Mouse (Mus musculus): ENCODE results near the gene 5330417C22Rik. TPM values are rescaled to one million over a fixed set of nuclear protein-coding genes. Genes with fewer than 3 reads are reported as not detected.

5330417C22Rik gene
- polyA plus RNA-seq, 1 experiment from 2014 or later: 9.0 TPM

DNA sequence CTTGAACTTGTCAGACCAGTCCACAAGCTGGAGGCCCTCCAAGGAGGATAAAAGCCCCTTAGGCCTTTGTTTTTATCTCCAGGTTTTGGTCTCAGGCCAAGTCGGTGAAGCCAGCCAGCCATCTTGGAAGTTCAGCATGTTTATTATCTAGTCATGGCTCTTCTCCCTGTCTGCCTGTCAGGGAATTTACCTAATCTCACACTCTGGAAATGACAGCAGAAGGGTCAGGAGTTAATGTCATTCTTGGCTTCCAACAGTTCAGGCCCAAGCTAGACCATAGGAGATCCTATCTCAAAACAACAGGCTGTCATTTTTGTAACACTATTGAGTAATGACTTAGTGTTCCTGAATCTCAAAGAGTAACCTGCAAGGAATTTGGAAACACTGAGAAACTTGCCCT lies 82.2 kb downstream of the 5330417C22Rik start:
- H3K4me3 ChIP-seq (ENCODE audit: low read depth, low read length): no peak overlapping the region
- H3K27me3 ChIP-seq (ENCODE audit: insufficient read depth, low read length): no peaks in the 10 kb centered on the region
- no peak for TF ChIP-seq CTCF (IDR thresholded peaks at IDR 0.05; ENCODE audit: low read depth)
- no peaks in the 10 kb centered on the region for H3K36me3 ChIP-seq (ENCODE audit: insufficient read depth)
- DNase-seq: peak; percentile 34
- no peak overlapping the region for H3K27ac ChIP-seq (ENCODE audit: low read depth)
- no peak overlapping the region for H3K9ac ChIP-seq
- no peak overlapping the region for H3K4me2 ChIP-seq
- no peaks in the 10 kb centered on the region for H3K4me1 ChIP-seq (ENCODE audit: insufficient read depth)
- no peaks in the 10 kb centered on the region for H3K9me3 ChIP-seq (ENCODE audit: low read depth, low read length)
- no peak for ATAC-seq (ENCODE audit: insufficient read depth)
- WGBS: 39% methylated on average over 1 of the region's 1 CpGs

DNA sequence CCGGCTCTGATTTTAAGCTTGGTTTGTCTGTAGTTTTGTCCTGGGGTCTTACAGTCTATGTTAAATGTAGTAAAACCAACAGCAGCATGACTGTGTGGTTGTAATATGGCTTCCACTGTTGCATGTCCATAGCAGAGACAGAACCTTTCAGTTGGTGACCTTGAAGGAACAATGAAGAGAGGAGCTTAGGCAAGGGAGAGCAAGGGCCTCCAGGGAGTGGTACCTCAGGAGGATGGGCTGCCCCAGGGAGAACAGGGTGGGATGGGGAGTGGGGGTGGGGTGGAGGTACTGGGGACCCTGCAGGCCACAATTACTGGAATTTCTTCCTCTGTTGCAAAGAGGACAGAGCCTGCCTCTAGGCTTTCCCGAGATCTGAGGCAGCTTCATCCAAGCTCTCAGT lies 84.4 kb downstream of the 5330417C22Rik start:
- TF ChIP-seq CTCF (IDR thresholded peaks at IDR 0.05; ENCODE audit: low read depth): no peak
- no peak overlapping the region for H3K4me2 ChIP-seq
- H3K27ac ChIP-seq (ENCODE audit: low read depth): no peak overlapping the region
- no peak overlapping the region for H3K4me3 ChIP-seq (ENCODE audit: low read depth, low read length)
- no peak overlapping the region for H3K9ac ChIP-seq
- 86% methylated on average over 2 of the region's 2 CpGs for WGBS
- no peak for ATAC-seq (ENCODE audit: insufficient read depth)
- DNase-seq: no peak
- H3K27me3 ChIP-seq (ENCODE audit: insufficient read depth, low read length): no peaks in the 10 kb centered on the region
- no peaks in the 10 kb centered on the region for H3K36me3 ChIP-seq (ENCODE audit: insufficient read depth)
- H3K4me1 ChIP-seq (ENCODE audit: insufficient read depth): no peaks in the 10 kb centered on the region
- no peaks in the 10 kb centered on the region for H3K9me3 ChIP-seq (ENCODE audit: low read depth, low read length)

DNA sequence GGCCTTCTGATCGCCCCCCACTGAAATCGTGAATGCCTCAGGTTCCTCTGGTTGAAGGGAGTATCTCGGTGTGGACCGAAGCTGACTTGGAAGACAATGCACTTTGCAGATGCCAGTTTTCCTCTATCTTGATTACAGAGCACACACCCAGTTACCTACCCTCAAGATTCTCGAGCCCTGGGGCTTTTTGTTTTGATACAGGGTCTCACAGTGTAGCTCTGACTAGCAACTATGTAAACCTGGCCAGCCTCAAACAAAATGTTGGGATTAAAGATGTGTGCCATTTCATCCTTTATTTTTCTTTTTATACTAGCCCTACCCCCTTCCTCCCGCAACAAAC lies 91.0 kb downstream of the 5330417C22Rik start:
- H3K27me3 ChIP-seq (ENCODE audit: insufficient read depth, low read length): no peaks in the 10 kb centered on the region
- no peak for DNase-seq
- H3K4me3 ChIP-seq (ENCODE audit: low read depth, low read length): peak overlapping the region; percentile 85
- peak overlapping the region; percentile 68 for H3K4me2 ChIP-seq
- no peaks in the 10 kb centered on the region for H3K9me3 ChIP-seq (ENCODE audit: low read depth, low read length)
- ATAC-seq (ENCODE audit: insufficient read depth): peak; percentile 13
- peak overlapping the region; percentile 55 for H3K27ac ChIP-seq (ENCODE audit: low read depth)
- H3K36me3 ChIP-seq (ENCODE audit: insufficient read depth): peaks cover 9% of the 10 kb centered on the region; the same call in 1 of the 2 replicates
- H3K4me1 ChIP-seq (ENCODE audit: insufficient read depth): 0 out of 2 replicates have a peak, but pooled peaks cover 10% of the 10 kb centered on the region
- peak overlapping the region; percentile 73 for H3K9ac ChIP-seq
- TF ChIP-seq CTCF (IDR thresholded peaks at IDR 0.05; ENCODE audit: low read depth): no peak
- 13% methylated on average over 6 of the region's 6 CpGs for WGBS

DNA sequence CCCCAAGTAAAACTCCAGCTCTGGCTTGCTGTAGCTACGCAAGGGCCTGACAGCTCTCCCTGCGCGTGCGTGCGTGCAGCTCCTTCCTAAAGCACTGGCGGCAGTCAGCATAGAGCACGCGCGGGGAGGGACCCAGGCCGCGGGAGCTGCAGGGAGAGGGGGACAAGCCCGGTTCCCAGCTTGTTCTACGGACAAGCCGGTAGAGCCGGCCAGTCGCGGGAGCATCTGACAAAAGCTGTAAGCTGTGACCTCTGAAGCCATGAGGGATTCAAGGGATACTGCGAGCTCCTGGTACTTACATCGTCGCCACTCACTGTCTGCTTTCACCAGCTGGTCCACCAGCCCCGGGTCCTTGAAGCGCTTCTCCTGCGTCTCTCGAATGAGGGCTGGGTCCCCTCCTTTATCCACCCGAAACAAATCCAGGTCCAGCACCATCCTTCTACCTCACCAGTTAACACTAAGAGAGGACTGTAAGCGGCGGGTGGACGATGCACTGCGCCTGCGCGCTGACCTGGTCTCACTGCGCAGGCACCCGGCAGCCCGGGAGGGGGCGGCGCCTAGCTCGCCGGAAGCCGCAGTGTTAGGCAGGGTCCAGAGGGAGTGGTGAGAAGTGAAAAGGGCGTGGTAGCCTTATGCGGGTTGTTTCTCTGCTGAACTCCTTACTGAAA lies 91.5 kb downstream of the 5330417C22Rik start, which contains the start of gene Sars:
Sars (minus strand) TSS at position 512 of the 668 bp plus-strand sequence.
- TF ChIP-seq CTCF (IDR thresholded peaks at IDR 0.05; ENCODE audit: low read depth): peak; percentile 26; the same call in 1 of the 2 replicates
- peak; percentile 99 for ATAC-seq (ENCODE audit: insufficient read depth)

DNA sequence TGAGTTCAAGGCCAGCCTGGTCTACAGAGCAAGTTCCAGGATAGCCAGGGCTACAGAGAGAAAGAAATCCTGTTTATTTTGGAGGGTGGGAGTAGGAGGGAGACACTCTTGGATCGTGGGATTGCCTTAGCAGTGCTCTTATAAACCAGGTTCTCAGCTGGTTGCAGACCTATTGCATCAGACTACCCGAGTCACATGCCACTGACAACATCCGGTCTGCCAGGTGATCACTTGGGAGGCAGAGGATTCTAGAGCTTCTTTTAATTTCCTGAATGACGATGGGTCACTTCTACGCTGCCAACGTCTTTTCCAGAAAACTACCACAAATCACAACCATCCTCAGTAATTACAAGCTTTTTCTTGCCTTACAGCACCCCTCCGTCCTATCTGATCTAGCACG lies 92.3 kb downstream of the 5330417C22Rik start:
- WGBS: 15% methylated on average over 8 of the region's 8 CpGs
- H3K4me3 ChIP-seq (ENCODE audit: low read depth, low read length): peak overlapping the region; percentile 85
- H3K4me2 ChIP-seq: peak overlapping the region; percentile 68
- peak; percentile 50 for DNase-seq
- H3K36me3 ChIP-seq (ENCODE audit: insufficient read depth): peaks cover 9% of the 10 kb centered on the region; the same call in 1 of the 2 replicates
- H3K9me3 ChIP-seq (ENCODE audit: low read depth, low read length): no peaks in the 10 kb centered on the region
- H3K27ac ChIP-seq (ENCODE audit: low read depth): 0 out of 2 replicates have a peak overlapping the region, but pooled peaks have one; percentile 82
- no peaks in the 10 kb centered on the region for H3K27me3 ChIP-seq (ENCODE audit: insufficient read depth, low read length)
- no peak for TF ChIP-seq CTCF (IDR thresholded peaks at IDR 0.05; ENCODE audit: low read depth)
- peak overlapping the region; percentile 73 for H3K9ac ChIP-seq
- ATAC-seq (ENCODE audit: insufficient read depth): no peak
- 0 out of 2 replicates have a peak, but pooled peaks cover 10% of the 10 kb centered on the region for H3K4me1 ChIP-seq (ENCODE audit: insufficient read depth)

More for the DNA sequence above, 91.5 kb downstream of the 5330417C22Rik start, which contains the start of gene Sars:
- 0% methylated on average over 41 of the region's 41 CpGs for WGBS
- peak within 1 kb of the TSS; percentile 82 for H3K27ac ChIP-seq (ENCODE audit: low read depth)
- peaks cover 9% of the 10 kb centered on the region; the same call in 1 of the 2 replicates for H3K36me3 ChIP-seq (ENCODE audit: insufficient read depth)
- peak within 1 kb of the TSS; percentile 68 for H3K4me2 ChIP-seq
- peak within 1 kb of the TSS; percentile 85 for H3K4me3 ChIP-seq (ENCODE audit: low read depth, low read length)
- H3K9me3 ChIP-seq (ENCODE audit: low read depth, low read length): no peaks in the 10 kb centered on the region
- H3K9ac ChIP-seq: peak within 1 kb of the TSS; percentile 73
- H3K27me3 ChIP-seq (ENCODE audit: insufficient read depth, low read length): no peaks in the 10 kb centered on the region
- peak; percentile 97 for DNase-seq
- 0 out of 2 replicates have a peak, but pooled peaks cover 10% of the 10 kb centered on the region for H3K4me1 ChIP-seq (ENCODE audit: insufficient read depth)

DNA sequence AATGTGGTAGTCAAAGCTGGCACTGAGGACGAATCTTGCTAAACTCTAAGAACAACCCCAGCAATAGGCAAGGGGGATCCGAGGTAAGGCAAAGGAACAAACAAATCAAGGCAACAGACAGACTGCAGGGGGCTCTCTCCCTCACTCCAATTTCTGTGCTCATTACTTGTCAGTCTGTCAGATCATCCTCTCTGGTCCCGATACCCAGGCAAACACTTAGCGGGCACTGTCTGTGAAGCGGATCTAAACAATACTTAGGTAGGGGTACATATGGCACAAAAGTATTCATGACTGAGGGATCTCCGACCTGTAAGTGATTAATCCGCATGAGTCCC lies 100.0 kb downstream of the 5330417C22Rik start:
- Histone ChIP-seq H3K4me1 (ENCODE audit: insufficient read depth) (no peaks in the 10 kb centered on the region), H3K36me3 (ENCODE audit: insufficient read depth) (peaks cover 57% of the 10 kb centered on the region), H3K27me3 (ENCODE audit: insufficient read depth, low read length) (no peaks in the 10 kb centered on the region), H3K4me3 (ENCODE audit: low read depth, low read length) (no peak overlapping the region), H3K4me2 (no peak overlapping the region), H3K27ac (ENCODE audit: low read depth) (no peak overlapping the region), H3K9me3 (ENCODE audit: low read depth, low read length) (no peaks in the 10 kb centered on the region), H3K9ac (no peak overlapping the region)
- peak; percentile 14; the same call in 1 of the 2 replicates for TF ChIP-seq CTCF (IDR thresholded peaks at IDR 0.05; ENCODE audit: low read depth)
- WGBS: 82% methylated on average over 7 of the region's 7 CpGs
- ATAC-seq (ENCODE audit: insufficient read depth): no peak
- DNase-seq: no peak

DNA sequence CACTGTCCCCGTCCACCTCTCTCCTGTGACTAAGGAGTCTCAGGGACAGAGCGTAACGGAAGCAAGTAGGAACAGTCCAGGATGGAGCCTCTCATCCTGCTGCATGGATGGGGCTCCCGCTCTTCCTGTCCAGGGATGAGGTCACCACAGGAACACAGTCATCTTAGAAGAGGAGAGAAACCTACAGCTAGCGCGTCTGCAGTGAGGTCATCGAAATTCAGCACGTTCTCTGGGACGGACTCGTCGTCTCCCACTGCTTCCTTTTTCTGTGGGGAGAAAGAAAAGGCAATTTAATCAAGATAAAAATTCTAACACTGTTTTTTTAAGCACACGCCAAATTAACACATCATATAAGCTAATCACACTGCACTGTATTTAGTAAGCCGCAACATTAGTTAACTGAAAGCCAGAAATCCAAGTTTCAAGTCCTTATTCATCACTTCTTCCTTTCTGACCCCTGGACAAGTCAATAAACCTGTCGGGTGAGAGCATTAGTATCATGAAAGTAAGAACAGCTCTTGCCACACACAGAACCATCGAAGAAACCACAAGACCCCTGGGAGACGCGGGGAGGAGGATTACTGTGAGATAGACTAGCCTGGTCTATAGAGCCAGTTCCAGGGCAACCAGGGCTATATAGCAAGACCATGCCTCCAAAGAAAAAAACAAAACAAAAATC lies 100.5 kb downstream of the 5330417C22Rik start:
- Histone ChIP-seq H3K4me1 (ENCODE audit: insufficient read depth) (no peaks in the 10 kb centered on the region), H3K4me3 (ENCODE audit: low read depth, low read length) (no peak overlapping the region), H3K36me3 (ENCODE audit: insufficient read depth) (peaks cover 62% of the 10 kb centered on the region), H3K27me3 (ENCODE audit: insufficient read depth, low read length) (no peaks in the 10 kb centered on the region), H3K9ac (no peak overlapping the region), H3K27ac (ENCODE audit: low read depth) (no peak overlapping the region), H3K9me3 (ENCODE audit: low read depth, low read length) (no peaks in the 10 kb centered on the region), H3K4me2 (no peak overlapping the region)
- ATAC-seq (ENCODE audit: insufficient read depth): peak; percentile 54; the same call in 1 of the 2 replicates
- no peak for TF ChIP-seq CTCF (IDR thresholded peaks at IDR 0.05; ENCODE audit: low read depth)
- peak; percentile 44 for DNase-seq
- 87% methylated on average over 17 of the region's 17 CpGs for WGBS
